Mouse (Mus musculus): ENCODE data around the gene Pigt. TPM values are rescaled to one million over a fixed set of nuclear protein-coding genes. Genes with fewer than 3 reads are reported as not detected.

The Pigt gene
- total RNA-seq, 2 experiments from 2014 or later = 88.7 to 98.5 TPM

DNA sequence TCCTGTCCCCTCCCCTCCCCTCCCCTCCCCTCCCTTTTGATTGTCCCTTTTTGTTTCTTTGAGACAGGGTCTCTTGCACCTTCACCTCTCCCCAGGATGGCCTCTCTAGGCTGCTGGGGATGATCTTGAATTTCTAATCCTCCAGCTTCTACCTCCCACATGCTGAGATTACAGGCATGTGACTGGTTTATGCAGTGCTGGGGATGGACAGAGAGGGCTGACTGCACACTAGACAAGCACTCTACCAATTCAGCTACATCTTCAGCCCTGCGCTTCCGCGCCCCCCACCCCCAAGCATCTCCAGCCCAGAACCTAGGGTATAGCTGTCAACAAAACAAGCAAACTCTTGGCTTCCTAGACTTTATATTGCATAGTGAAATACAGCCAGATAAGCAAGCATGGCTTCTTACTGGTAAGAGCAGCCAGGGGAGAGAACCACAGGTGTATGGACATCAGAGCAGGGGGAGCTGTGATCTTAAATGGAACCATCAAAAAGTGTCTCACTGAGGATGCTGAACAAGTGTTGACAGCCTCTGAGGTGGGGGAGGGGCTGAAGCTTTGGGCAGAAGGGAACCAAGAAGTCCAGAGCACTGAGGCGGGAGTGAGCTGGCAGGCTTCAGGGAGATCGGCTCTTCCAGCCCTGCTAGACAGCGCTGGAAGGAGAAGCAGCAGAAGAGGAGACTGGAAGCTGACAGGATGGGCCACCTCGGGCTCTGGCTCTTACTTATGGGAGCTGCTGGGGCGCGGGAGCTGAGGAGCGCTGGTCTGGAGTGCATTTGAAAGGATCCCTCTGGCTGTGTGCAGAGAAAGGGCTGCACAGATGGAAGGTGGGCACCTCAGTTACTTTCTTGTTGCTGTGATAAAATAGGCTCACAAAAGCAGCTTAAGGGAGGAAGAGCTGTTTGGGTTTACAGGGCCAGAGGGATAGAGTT lies 52.9 kb downstream of the Pigt start:
- DNase-seq (ENCODE audit: low spot score in 2 of 2) = peak; percentile 46 to 58
- intact Hi-C loops (cut with DNase I) = no loop called here

GRCm38 (mm10) chr2:164550895-164551269 lies 53.6 kb downstream of the Pigt start:
- intact Hi-C loops (cut with DNase I) = no loop called here
- DNase-seq (ENCODE audit: low spot score in 2 of 2) = no peak

DNA sequence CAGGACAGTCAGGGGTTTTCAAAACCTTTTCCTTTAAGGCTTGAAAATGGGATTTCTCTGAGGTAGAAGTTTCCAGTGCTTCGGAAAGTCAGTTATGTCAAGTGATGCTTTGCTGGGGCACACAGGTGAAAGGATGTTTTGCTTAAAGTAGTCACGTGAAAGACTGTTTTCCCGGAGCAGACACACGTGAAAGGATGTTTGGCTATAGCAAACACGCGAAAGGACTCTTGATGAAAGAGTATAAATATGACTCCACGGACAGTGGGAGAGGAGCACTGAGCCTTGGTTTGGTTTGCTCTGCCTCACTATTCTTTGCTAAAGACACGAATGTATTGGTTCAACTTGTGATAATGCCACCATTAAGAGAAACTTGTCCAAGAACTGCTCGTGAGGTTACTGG lies 54.2 kb downstream of the Pigt start:
- DNase-seq (ENCODE audit: low spot score in 2 of 2) = no peak
- intact Hi-C loops (cut with DNase I) = no loop called here

Other genes with a start within 250 kb of the Pigt start
- not detected for gene Svs3b, start 240.9 kb upstream of the Pigt start, total RNA-seq (2021)
- not detected for gene Svs4, start 219.1 kb upstream of the Pigt start, total RNA-seq (2021)
- not detected for gene Svs3a, start 208.3 kb upstream of the Pigt start, total RNA-seq (2021)
- gene Svs6, start 180.8 kb upstream of the Pigt start, total RNA-seq (2021) = not detected
- not detected for gene Svs5, start 164.8 kb upstream of the Pigt start, total RNA-seq (2021)
- 1 to 10 TPM; 1.0 to 1.5 TPM for gene Slpi, start 108.4 kb upstream of the Pigt start, total RNA-seq (2021)
- gene Rbpjl, start 94.4 kb upstream of the Pigt start, total RNA-seq (2021) = under 1 TPM; 0.30 to 0.34 TPM
- 10 to 100 TPM; 11.4 to 13.0 TPM for gene Matn4, start 92.4 kb upstream of the Pigt start, total RNA-seq (2021)
- 10 to 100 TPM; 98.5 TPM for gene Sdc4, start 53.6 kb upstream of the Pigt start, total RNA-seq (2021)
- gene Sys1, start 40.6 kb upstream of the Pigt start, total RNA-seq (2021) = 10 to 100 TPM; 34.7 to 40.4 TPM
- gene Gm20458, start 36.6 kb upstream of the Pigt start, total RNA-seq (2021) = 10 to 100 TPM in 1 of 2 experiments, 1 to 10 TPM in 1; 8.1 to 14.9 TPM
- not detected for gene Trp53tg5, start 23.8 kb upstream of the Pigt start, total RNA-seq (2021)
- gene Dbndd2, start 11.4 kb upstream of the Pigt start, total RNA-seq (2021) = 100 to 1,000 TPM; 112 to 126 TPM
- gene Wfdc2, start 64.9 kb downstream of the Pigt start, total RNA-seq (2021) = not detected
- not detected for gene Spint3, start 75.9 kb downstream of the Pigt start, total RNA-seq (2021)
- not detected for gene Wfdc6a, start 87.9 kb downstream of the Pigt start, total RNA-seq (2021)
- not detected for gene Eppin, start 96.1 kb downstream of the Pigt start, total RNA-seq (2021)
- not detected for gene Wfdc6b, start 116.0 kb downstream of the Pigt start, total RNA-seq (2021)
- not detected for gene Wfdc8, start 116.1 kb downstream of the Pigt start, total RNA-seq (2021)
- not detected for gene Wfdc16, start 141.3 kb downstream of the Pigt start, total RNA-seq (2021)
- not detected for gene Wfdc10, start 158.5 kb downstream of the Pigt start, total RNA-seq (2021)
- not detected for gene Wfdc9, start 159.1 kb downstream of the Pigt start, total RNA-seq (2021)
- gene Wfdc11, start 176.6 kb downstream of the Pigt start, total RNA-seq (2021) = not detected
- gene Wfdc13, start 187.6 kb downstream of the Pigt start, total RNA-seq (2021) = not detected
- not detected for gene Spint4, start 201.0 kb downstream of the Pigt start, total RNA-seq (2021)
- gene Spint5, start 217.8 kb downstream of the Pigt start, total RNA-seq (2021) = not detected
- gene Wfdc3, start 248.4 kb downstream of the Pigt start, total RNA-seq (2021) = 1 to 10 TPM; 1.2 to 2.4 TPM
- gene Dnttip1, start 248.5 kb downstream of the Pigt start, total RNA-seq (2021) = 10 to 100 TPM; 33.5 to 37.8 TPM